Mouse (Mus musculus): ENCODE measurements around the gene Olfr1395.
A peak's percentile ranks its signal among the peaks of the same experiment; 100 is the strongest.

The Olfr1395 gene

DNA sequence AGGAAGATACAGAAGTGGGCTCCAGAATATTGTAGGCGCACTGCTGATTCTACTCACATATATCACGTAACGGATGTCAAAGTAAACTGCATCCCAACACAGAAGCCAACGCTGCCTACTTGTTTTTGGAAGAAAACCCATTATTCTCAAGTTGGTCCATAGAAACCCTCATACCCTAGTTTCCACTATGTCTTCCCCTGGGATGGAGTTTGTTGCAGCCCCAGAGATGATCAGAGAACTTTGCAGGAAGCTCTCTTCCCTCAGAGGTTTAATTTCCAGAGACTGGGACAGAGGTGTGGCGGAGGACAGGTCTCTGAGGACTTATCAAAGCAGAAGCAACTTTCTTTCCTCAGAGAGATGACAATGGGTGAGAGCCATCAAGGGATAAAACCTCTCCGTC lies at the start of gene Olfr1395:
Olfr1395 (plus strand) TSS at position 301 of the 400 bp plus-strand sequence.
- DNase-seq (ENCODE audit: low spot score) = no peak

DNA sequence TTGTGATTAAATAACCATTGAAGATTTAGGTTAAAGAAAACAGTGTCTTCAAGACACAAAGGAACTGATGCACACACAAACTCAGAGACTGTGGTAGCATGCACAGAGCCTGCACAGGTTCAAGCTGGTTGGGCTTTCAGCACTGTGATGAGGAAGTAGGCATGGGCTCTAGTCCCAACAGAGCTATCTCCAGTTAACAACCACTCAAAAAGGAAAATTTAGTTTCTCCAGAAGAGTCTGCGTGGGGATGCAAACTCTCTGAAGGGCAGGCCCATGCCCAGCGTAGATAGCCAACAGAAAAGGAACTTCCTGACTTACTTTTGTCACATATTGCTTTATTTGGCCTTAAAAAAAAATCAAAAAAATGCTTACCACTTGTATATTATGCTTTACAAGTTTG lies 49.3 kb upstream of the Olfr1395 start:
- DNase-seq (ENCODE audit: low spot score) = no peak

DNA sequence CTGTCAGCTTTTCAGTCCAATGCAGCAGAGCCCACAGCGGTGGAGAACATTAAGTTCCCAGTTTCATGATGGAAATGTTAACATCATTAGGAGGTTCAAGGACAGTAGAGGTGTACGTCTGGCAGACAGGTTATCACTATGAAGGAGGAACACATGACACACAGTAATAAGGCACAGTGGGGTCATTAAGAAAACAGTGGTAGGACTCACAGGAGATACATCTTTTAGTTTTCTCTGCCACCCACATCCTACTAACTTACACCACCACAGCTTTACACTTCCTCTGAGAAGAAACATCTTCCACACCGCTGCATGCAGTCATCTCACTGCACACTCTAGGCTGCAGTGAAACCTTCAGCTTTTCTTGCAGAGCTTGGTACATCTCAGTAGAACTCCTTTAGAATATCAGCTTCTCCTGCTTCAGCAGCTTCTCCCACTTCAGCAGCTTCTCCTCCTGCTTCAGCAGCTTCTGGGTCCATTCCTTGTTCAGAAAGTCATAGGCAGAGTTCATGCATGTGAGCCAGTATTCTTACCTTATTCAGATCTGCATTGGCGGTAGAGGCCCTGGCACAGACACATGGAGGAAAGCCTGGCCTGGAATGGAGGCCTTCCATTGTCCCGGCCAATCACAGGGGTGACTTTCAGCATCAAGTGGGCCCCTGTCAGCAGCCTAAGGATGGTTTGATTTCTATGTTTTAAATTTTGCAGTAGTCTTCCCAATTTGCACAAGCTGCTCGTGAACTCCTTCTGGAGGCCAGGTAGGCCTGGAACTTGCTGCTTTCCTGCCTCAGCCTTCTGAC lies 48.0 kb upstream of the Olfr1395 start:
- DNase-seq (ENCODE audit: low spot score) = no peak

DNA sequence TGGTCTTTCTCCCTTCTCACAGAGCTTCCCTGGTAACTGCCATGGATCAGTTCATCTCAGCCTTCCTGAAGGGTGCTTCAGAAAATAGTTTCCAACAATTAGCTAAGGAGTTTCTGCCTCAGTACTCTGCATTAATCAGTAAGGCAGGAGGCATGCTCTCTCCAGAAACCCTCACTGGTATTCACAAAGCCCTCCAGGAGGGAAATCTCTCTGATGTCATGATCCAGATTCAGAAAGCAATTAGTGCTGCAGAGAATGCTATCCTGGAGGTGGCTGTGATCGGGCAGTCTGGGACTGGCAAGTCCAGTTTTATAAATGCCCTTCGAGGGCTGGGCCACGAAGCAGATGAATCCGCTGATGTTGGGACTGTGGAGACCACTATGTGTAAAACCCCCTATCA lies 46.7 kb upstream of the Olfr1395 start:
- no peak for DNase-seq (ENCODE audit: low spot score)

DNA sequence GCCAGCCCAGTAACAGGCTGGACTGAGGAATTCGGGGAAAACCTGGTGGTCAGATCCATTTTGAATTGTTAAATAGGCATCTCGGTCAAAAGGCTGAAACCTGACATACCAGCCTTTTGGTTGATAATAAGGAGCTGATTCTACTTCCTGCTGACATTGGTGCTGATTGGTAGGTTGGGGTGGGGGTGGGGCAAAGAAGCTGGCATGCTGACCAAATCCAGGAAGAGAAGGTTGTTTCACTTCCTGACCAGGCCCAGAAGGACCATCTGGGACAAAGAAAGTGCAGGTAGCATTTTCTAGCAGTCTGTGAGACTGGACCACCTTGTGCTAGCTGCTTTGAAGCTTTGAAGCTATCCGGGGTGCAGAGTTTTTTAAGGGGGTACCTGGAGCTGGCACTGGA lies 41.7 kb upstream of the Olfr1395 start:
- no peak for DNase-seq (ENCODE audit: low spot score)

DNA sequence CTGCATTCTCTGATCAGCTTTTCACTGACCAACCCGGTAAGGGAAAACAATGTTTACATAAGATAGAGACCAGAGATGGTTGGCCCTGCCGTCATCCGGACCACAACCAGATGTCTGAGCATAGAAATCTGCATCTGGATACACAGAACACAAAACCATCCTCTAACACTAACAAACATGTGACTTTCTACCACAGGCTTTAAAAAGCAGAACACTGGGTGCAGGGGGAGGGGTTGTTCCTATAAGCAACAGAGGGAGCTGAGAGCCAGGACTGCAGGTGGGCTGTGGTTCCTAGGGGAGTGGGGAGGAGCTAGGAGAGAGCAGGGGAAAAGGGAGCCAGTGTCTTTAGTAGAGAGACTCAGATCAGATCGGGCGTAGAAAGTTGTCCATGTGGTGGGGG lies 40.6 kb upstream of the Olfr1395 start:
- DNase-seq (ENCODE audit: low spot score) = no peak

DNA sequence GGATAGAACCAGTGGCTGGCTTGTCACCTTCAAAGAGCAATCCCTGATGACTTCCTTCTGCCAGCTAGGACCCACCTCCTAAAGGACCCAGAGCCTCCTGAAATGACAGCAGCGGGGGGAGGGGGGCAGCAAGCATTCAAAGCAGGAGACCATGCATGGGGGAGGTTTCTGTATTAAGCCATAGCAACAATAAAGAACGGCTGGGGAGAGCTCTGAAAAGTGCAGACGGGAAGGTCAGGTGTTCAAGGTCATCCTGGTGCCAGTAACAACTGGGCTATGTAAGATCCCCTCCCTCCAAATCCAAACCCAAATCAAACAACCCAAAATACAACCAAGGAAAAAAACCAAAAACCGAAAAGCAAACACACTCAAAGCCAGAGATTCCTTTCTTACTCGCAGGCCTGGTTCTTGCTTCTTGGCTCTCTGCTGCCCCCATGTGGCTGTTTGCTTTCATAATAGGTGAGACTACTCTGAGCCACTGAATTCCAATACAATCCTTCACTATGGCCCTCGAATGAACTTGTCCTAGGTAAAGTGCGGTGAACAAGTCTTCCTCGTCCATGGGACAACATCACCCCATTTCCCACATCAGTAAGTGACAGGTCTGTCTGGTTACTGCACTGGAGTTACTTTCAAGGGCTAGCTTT lies 38.9 kb upstream of the Olfr1395 start:
- peak; percentile 51 for DNase-seq (ENCODE audit: low spot score)

DNA sequence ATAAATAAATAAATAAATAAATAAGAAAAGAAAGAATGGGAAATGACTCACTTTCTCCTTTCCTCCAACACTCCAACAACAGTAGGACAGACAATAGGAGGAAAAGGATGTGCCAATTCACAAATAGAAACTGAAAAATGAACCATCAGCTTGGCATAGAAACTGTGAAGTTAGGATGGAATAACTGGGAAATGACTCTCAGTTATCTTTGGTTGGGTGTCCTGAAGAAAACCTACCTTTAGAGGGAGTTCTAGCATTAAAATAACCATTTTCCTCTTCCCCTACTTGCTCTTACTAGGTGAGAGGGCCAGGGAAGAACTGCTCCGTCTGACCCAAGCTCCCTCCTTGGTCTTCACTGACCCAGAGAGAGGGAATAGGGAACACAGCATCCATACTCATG lies 36.3 kb upstream of the Olfr1395 start:
- no peak for DNase-seq (ENCODE audit: low spot score)

DNA sequence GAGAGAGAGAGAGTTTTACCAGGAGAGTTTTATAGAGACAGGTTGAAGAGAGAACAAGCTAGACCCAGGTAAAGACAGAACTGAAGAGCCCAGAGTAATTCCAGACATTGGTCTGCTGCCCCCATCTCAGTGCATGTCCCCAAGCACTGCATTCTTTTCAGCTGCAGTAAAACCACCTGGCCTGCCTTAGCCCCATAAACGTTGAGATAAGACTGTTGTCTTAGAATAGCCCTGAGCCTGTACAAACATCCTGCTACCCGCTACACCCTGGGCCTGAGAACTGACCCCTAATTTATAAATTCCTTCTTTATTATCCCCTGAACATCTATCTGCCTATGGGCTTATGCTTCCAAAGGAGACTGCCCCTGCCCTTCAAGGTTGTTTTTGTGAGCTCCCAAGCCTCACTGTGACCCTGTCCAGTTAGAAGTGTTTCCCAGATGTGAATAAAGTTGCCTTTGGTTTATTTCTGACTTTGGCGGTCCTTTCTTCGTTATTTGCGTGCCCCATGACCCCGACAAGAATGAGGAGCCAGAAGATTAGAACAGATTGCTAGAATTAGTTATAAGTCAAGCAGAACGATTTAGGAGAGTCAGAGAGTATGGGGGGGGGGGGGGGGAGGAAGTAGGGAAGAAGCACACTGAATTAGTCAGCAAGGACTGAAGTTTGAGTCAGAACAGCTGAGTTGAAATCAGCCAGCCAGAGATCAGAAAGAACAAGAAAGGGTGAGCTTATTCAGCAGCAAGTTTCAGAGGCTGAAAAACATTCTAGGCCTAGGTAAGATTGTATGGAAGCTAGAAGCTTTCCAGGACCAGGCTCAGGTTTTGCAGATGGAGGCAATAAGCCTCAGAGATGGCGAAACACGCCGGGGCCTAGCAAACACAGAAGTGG lies 34.2 kb upstream of the Olfr1395 start:
- no peak for DNase-seq (ENCODE audit: low spot score)

DNA sequence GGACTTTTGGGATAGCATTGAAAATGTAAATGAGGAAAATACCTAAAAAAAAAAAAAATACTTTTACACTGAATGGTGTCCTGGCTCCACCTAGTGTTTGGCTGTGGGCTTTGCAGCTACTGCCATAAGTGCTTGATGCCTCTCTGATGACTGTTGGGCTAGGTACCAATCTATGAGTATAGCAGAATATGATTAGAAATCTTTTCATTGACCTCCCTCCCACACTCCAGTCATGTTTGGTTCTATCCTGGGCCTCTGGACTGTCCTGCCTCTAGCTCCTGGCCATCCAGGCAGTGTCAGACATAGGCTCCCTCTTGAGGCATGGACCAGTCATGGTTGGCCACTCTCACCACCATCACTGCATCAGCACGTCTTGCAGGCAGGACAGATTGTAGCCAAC lies 33.2 kb upstream of the Olfr1395 start:
- DNase-seq (ENCODE audit: low spot score) = no peak

DNA sequence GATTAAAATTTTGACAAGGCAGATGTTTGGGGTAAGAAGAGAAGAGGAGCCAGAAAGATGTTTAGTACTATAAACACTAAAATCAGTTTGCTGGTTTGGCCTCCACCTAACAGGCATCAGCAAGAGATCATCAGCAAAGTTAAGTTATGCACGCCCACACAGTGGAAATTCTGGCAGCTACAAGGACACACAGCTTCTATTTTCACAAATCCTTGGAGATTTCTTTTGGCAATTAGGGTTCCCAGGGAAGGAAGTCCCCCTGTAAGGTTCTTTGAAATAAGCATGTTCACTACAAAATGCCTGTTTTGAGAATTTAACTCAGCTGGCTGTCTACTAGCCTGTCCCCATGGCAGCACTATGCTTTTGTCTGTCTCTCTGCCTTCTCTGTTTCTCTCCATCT lies 31.1 kb upstream of the Olfr1395 start:
- no peak for DNase-seq (ENCODE audit: low spot score)

DNA sequence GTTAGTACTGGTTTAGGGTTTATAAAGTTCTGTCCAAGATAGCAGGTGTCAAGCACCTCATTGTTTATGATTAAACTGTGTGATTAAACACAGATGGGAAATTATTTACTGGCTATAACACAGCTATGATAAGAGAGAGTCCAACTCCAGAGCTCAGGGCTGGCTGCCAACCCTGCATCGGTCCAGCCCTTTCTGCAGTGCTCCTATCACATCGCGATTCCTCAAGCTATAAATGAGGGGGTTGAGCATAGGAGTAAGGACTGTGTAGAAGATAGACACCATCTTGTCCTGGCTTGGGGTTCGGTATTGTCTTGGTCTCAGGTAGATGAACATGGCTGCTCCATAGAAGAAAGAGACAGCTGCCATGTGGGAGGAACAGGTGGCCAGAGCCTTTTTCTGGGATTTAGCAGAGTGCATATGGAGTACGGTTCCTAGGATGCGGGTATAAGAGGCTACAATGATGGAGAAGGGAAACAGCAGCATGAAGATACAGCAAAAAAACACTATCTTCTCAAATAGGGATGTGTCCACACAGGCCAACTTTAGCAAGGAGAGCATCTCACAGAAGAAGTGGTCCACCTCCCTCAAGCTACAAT lies 29.4 kb upstream of the Olfr1395 start:
- no peak for DNase-seq (ENCODE audit: low spot score)

DNA sequence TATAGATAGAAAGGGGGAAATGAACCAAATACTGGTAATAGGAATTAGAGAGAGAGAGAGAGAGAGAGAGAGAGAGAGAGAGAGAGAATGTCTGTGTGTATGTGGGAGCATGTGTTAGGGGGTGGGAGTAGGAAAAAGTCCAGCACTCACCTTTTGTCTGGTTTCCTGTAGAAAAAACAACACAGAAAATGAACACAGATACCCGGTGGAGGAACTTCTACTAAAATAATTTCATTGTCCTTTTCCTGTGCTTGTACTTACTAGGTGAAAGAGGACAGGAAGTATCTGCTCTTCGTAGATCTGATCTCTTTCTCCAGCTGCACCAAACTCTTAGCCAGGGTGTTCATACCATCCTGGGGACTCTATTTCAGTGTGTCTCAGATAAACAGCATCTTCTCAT lies 27.9 kb upstream of the Olfr1395 start:
- DNase-seq (ENCODE audit: low spot score) = no peak

DNA sequence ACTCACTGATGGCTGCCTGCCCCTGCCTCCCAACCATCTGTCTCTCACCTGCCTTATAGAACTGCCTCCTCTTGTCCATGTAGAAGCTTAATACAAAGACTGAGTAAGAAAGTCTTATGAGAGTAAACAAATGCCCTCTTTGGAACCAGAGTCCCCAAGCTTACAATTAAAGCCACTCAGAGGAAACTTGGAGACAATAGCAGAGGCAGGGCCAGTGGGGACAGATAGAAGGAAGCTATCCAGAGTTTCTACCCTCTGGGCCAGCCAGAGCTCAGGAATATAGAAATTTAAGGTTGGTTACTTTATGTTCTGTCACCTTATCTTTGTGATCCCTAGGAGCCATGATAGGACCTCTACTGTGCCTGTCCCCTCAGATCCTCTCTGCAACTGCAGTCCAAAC lies 27.3 kb upstream of the Olfr1395 start, which contains the start of gene Olfr1396:
Olfr1396 (minus strand) TSS at position 101 of the 400 bp plus-strand sequence.
- no peak for DNase-seq (ENCODE audit: low spot score)

DNA sequence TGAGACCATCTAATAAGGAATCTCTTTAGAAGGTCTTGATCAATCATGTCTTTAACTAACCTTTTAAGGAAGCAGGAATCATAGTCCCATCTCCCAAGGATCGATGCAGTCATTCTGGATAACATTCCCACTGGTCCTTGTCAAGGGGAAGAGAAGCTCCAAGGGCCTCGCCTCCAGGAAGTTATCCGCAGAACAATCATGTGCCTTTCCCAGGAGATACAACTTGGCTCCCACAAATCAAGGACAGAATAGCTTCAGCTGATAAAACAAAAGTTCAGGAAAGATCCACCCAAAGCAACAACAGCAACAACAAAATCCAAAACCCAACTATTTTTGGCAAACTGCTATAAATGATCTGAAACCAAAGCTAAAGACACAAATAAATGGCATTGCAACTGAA lies 22.4 kb upstream of the Olfr1395 start:
- DNase-seq (ENCODE audit: low spot score) = no peak

DNA sequence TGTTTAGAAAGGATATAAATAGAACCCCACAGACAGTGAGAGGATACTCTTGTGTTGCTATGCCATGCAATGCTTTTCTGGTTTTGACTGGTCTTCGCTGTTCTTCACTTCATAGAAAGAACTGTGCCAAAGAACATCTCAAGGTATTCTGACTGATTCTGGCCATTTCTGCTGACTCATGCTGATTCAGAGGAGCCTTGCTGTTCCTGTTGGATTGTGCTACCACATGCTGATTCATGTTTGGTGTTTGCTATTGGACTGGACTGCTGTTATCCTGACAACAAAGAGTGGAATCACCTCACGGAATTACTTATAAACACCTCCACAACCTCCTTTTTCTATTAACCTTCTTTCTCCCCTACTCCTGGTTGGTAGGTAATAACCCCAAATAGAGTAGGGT lies 17.9 kb upstream of the Olfr1395 start:
- no peak for DNase-seq (ENCODE audit: low spot score)

DNA sequence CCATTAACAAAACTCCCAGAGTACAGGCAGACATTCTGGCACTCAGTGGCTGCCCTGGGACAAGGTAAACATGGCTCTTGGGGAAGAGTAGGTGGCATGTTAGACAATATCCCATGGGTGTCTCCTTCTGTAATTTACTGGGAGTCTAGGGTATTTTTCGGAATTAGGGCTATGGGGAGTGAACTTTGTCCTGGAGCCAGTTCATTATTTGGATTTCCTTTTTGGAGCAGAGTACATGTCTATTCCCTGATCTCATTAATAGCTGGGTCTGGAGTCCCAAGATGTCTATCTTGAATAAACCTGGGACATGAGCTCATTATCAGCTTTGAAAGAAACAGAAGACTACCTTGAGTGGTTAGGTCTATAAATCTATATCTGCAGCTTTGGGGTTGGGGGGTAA lies 12.0 kb downstream of the Olfr1395 start, which contains the start of gene Olfr1394:
Olfr1394 (plus strand) TSS at position 301 of the 400 bp plus-strand sequence.
- DNase-seq (ENCODE audit: low spot score) = no peak

DNA sequence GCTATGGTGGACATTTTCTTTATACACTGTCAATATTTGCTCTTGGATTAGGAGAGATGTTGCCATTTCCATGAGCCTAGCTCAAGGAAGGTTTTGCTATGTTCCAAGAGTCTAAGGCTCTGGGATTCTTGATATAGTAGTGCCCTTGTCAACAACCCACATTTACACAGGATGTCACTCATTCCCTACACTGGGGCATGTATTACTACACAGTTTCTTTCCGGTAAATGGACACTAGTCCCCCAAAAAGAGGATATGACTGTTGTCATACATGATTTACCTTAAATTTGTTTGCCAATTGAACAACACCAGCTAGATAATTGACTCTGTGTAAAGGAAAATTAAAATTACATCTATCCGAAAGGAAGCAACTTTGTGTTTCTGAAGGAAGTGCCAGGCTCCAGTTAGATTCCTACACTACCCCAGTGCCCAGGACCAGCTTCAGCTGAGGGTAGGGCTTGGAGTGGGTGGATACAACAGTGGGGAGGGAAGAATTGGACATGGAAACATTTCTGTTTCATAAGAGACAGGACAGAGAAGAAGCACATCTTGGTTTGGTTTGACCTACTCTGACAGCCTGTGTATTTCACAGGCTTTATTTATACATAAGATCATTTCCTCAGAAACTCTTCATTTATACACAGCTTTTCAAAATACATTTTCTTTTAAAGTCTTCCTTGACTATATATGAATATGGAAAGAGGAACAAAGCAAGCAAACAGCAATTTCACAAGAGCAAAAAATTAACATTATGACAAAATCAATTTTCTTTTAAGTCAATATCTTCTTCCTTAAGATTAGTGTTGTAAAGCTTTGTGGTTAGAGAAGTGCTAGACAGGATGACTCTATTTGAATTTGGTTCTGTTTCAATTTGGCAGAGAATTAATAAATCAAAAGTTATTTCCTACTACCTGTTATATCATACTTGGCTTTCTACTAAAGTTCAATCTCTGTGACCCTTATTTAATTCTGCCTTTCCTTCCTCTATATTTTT lies 15.0 kb downstream of the Olfr1395 start:
- no peak for DNase-seq (ENCODE audit: low spot score)

DNA sequence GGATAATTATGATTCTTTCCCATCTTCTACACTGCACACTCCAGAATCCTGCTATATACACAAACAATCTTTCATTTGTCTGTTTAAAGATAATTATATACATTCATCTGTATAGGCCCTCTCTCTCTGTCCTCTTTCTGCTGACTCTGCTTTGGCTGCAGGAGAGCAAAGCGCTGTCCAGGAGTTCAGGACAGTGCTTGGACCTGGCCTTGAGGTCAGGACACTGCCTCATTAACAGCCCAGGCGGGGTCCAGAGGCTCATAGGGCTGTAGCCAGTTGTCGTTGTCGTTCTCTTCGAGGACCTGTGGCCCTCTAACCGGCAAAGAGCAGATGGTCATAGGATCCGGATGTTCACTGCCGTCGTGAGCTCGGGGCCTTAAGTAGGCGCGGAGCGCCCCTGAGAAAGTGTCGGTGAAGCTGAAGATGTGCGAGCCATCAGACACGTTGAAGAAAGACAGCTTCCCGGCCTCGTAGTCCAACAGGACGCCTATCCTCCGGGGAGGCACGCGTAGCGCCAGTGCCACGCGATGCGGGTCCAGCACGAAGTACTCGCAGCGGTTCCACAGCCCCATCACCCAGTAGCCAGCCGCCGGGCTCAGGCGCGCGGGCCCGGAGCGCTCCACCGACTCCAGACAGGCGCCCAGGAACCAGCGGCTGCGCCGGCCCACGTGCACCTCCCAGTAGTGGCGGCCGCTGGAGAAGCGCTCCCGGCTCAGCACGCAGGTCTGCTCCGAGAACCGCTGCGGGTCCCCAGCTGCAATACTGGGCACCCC lies 27.0 kb downstream of the Olfr1395 start:
- no peak for DNase-seq (ENCODE audit: low spot score)

DNA sequence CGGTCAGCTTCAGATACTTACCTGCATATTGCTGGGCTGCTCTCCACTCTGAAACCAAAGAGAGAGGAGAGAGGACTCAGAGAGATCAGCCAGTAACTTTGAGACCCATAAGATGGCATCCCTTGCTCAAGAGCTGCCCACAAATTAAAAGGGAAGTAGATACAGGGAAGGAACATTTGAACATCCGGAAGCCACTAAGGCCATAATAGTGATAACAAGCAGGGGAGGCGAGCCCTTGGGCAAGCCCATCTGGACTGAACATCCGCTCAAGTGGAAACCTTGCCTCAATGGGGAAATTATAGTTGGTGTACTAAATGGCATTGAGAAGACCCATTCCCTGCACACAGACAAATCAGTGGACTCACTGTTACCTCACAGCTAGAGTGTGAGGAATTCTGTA lies 28.5 kb downstream of the Olfr1395 start:
- no peak for DNase-seq (ENCODE audit: low spot score)
